Mouse (Mus musculus): ENCODE results near the gene Sh3bgrl2.

DNA sequence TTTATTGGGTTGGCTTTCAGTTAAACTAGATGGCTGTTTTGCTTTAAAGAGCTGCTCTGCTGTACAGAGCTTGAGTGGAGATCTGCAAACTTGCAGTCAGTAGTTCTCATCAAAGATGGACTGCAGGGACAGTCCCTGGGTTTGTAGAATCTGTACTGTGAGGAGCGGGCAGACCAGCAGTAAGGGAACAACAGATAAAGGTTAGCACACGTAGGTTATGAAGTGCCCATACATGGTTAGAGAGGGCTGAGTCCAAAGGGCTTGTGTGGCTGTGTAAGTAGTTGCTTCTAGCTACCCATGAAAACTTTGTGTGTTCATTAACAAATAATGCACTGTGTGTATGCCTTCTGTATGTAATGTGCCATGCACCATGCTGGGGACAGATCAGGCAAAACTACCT, 24.2 kb downstream of the Sh3bgrl2 start:
- TF ChIP-seq CTCF (IDR thresholded peaks at IDR 0.05; ENCODE audit: control insufficient read depth, insufficient read depth, insufficient read length) (no peak), USF1 (IDR thresholded peaks at IDR 0.05; ENCODE audit: low read depth) (no peak), MYOD1 (IDR thresholded peaks at IDR 0.05; ENCODE audit: control insufficient read depth, insufficient read length, low read depth) (no peak), FOSL1 (IDR thresholded peaks at IDR 0.05; ENCODE audit: insufficient read depth, low read length, poor library complexity, severe bottlenecking) (no peak), CEBPB (IDR thresholded peaks at IDR 0.05; ENCODE audit: low read depth) (no peak), MAX (IDR thresholded peaks at IDR 0.05) (no peak), MYOG (IDR thresholded peaks at IDR 0.05; ENCODE audit: control insufficient read depth, extremely low read depth, insufficient read length) (no peak)
